Mouse (Mus musculus): ENCODE results near the gene Hcls1.
A peak's percentile ranks its signal among the peaks of the same experiment; 100 is the strongest.

Gene Hcls1

GRCm38 (mm10) chr16:36934841-36935620 is at the start of gene Hcls1:
Gene Hcls1 (plus strand): TSS chr16:36934983.
- DNase-seq (ENCODE audit: low read depth), result no peak

DNA sequence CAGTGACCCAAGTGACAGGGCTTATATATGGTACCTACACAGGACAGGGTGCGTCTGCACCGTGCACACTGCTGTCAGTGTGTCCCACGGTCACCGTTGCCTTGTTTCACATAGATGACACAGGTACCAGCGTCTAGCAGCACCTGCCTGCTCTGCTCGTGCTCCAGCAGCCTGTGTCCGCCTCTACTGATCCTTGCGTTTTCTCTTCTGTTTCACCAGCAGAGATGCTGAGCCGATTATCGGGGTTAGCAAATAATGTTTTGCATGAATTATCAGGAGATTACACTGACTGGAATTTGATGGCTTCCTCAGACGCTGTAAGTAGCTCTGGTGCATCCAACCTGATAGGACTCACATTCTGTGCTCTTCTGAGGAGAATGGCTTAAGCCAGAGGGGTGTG is 48.9 kb upstream of the Hcls1 start:
- DNase-seq (ENCODE audit: low read depth), result no peak

GRCm38 (mm10) chr16:36887546-36887945 is 47.2 kb upstream of the Hcls1 start:
- DNase-seq (ENCODE audit: low read depth), result peak; percentile 8

- DNase-seq (ENCODE audit: low read depth), result no peak
Observed at GRCm38 (mm10) chr16:36890559-36890958, 44.2 kb upstream of the Hcls1 start.

DNA sequence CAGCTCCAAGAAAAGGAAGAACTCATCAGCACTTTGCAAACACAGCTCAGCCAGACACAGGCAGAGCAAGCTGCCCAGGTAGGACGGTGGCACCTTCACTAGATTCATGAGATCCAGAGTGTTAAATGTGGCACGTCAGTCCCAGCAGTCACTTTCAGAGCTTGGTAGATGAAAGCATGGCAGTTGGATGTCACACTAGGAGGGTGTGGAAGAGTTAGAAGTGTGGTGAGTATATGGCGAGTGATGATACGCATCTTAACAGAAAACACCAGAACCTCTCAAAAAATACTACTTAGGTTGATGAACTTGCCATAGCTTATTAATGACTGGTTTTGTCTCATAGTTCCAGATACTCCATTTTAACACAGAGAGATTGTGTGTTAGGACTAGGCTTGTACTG is 43.4 kb upstream of the Hcls1 start:
- DNase-seq (ENCODE audit: low read depth), result no peak

DNA sequence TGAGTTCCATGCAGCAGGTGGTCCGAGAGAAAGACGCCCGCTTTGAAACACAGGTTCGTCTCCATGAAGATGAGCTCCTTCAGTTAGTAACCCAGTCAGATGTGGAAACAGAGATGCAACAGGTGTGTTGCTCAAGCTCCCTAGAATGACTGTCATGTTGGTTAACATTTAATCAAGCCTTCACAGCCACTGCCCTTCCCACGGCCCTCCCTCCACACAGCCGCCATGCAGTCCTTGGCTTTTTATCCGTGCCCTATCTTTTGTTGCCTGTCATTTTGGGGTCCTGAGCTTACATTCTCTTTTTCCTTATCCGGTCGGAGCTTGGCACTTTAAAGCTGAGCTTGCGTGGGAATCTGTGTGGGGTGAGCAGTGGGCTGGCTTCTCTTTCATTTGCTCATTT is 41.5 kb upstream of the Hcls1 start:
- no peak for DNase-seq (ENCODE audit: low read depth)

DNA sequence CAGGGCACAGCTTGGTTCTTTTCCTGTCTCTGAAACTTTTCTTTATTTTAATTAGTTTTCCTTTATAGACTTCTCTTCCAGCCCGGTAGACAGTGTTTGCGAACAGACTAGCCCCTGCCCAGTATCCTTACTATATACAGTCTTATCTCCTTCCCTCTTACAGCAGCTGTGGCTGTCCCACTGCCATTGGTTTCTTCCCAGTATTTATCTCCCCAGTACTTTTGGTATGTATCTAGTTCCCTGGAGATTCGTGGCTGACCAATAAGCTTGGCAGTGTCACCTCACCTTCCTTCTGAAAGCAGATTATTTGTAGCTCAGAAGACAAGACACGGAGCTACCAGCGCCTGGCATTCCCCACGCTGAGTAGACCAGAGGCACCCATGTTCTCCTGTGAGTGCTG is 38.1 kb upstream of the Hcls1 start:
- no peak for DNase-seq (ENCODE audit: low read depth)

DNA sequence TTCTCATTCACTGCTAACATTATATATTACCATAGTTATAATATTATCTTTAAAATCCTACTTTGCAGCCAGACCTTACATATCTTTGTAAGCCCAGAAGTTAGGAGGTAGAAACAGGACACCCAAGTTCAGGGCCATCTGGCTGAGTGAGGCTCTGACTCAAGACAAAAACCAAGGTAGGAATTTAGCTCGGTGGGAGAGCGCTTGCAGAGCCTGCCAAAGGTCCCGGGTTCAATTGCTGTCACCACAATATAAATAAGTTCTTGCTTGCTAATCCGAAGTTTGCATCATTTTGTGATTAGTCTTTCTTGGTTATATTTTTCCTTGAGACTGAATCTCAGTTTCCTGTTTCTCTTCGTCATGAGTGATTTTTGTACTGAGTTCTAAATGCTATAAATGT is 31.6 kb upstream of the Hcls1 start:
- no peak for DNase-seq (ENCODE audit: low read depth)

GRCm38 (mm10) chr16:36911909-36912308 is 22.9 kb upstream of the Hcls1 start:
- no peak for DNase-seq (ENCODE audit: low read depth)

GRCm38 (mm10) chr16:36912311-36912710 is 22.5 kb upstream of the Hcls1 start:
- DNase-seq (ENCODE audit: low read depth), result no peak

DNA sequence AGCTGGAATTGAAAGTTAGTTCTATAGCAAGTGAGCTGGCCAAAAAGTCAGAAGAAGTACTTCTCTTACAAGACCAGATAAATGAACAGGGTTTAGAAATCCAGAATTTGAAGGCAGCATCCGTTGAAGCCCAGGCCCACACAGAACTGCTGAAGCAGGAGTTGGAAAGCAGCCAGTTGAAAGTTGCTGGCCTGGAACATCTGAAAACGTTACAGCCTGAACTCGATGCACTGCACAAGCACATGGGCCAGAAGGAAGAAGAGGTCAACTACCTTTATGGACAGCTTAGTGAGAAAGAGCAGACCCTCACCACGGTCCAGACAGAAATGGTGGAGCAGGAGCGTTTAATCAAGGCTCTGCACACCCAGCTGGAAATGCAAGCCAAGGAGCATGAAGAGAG is 20.6 kb upstream of the Hcls1 start:
- no peak for DNase-seq (ENCODE audit: low read depth)

DNA sequence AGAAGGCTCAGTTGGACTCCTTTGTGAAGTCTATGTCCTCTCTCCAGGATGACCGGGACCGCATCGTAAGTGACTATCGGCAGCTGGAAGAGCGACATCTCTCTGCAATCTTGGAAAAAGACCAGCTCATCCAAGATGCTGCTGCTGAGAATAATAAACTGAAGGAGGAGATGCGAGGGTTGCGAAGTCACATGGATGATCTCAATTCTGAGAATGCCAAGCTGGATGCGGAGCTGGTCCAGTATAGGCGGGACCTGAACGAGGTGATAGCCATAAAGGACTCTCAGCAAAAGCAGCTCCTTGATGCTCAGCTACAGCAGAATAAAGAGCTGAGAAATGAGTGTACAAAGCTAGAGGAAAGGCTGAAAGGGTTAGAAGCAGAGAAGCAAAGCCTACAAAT is 16.3 kb upstream of the Hcls1 start:
- no peak for DNase-seq (ENCODE audit: low read depth)

- DNase-seq (ENCODE audit: low read depth), result no peak
Observed at GRCm38 (mm10) chr16:36920410-36920809, 14.4 kb upstream of the Hcls1 start.

DNA sequence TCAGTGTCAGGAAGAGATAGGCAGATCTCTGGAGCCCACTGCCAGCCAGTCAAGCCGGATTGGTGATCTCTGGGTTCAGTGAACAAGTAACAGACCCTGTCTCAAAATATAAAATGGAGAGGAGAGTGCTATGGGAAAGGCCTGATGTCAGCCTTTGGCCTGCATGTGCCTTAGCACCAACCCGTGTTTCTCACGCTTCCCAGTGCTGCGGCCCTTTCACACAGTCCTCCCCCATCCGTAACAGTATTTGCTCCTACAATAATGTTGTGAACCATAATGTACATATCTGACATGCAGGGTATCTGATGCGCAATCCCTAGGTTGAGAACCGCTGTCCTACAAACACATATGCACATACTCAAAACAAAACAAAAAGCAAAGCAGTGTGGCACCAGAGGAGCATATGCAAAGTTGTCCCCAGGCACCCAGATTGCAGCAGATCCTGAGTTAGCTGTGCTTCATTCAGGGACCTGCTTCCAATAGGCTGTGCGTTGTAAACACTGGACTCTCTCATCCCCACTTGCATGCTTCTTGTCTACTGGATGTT is 13.6 kb upstream of the Hcls1 start:
- DNase-seq (ENCODE audit: low read depth), result no peak

GRCm38 (mm10) chr16:36921980-36922379 is 12.8 kb upstream of the Hcls1 start:
- no peak for DNase-seq (ENCODE audit: low read depth)

GRCm38 (mm10) chr16:36924312-36924711 is 10.5 kb upstream of the Hcls1 start:
- no peak for DNase-seq (ENCODE audit: low read depth)

GRCm38 (mm10) chr16:36925351-36925750 is 9.4 kb upstream of the Hcls1 start:
- no peak for DNase-seq (ENCODE audit: low read depth)

DNA sequence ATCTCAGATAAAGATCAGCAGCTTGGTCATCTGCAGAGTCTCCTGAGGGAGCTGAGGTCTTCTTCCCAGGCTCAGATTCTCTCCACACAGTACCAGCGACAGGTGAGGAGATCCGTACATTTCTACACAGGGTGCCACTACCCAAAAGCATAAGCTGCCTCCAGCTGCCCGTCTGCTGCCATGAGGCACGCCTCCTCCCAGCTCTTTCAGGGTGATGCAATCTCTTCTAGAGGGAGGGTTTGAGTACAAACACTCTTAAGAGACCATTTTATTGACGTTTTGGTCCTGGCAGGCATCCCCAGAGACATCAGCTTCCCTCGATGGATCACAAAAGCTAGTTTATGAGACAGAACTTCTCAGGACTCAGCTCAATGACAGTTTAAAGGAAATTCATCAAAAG is 9.0 kb upstream of the Hcls1 start:
- DNase-seq (ENCODE audit: low read depth), result no peak

DNA sequence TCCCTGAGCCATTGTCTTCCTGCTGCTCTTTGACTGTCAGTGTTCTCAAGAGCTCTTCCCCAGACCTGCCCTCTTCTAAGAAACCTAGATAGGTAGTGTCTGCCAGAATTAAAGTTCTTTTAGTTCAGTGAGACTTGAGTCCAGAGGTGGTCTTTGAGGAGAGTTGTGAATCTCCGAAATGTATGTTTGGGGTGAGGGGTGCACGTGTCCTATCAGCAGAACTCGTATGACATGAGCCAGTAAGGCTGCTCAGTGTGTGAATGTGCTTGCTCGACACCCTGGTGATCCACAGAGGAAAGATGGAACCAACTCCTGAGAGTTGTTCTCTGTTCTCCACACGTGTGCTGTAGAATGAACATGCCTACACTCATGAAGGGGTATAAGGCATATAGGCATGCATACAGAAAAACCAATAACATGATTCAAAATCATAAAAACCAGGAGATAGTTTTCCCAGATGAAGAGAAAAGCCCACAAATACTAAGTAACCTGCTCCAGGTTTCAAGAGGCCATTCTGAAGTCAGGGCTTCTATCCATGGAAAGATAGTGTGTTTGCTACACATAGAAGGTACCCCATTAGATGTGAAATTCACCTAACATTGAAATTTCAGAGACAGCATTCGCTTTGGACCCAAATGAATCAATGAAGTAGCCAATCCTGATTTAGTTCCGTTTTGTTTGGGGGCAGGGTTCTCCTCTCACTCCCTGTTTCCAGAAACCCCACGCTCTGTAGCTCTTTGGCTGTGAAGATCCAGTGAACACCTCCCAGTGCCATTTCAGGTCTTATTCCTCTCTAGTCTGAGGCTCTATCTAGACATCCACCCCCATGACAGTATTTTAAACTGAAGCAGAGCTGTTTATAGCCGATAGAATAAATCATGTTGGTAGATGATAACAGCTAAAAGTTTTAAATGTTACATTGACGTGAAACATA is 8.0 kb upstream of the Hcls1 start:
- DNase-seq (ENCODE audit: low read depth), result no peak

- DNase-seq (ENCODE audit: low read depth), result no peak
Observed at GRCm38 (mm10) chr16:36927495-36928105, 7.2 kb upstream of the Hcls1 start.

- no peak for DNase-seq (ENCODE audit: low read depth)
Observed at GRCm38 (mm10) chr16:36928106-36928500, 6.7 kb upstream of the Hcls1 start.

DNA sequence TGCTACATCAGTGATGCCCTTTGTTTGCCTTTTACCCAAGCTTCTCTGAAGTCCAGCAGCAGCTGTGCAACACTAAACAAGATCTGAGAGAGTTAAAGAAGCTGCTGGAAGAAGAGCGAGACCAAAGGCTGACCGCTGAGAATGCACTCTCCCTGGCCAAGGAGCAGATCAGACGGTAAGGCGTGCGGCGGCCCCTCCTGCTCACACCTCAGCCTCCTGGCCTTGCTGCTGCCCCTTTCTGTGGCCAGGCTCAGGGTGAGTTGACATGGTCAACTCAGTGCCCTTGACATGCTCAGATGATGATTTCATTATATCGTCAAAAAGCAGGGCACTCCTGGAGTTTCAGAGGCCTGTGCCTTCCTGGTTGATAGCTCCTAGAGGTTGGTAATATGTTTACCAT is 5.6 kb upstream of the Hcls1 start:
- DNase-seq (ENCODE audit: low read depth), result no peak

Data from NIH3T3 (cell line).